Mouse (Mus musculus) liver, embryonic 11.5 days (tissue): ENCODE results near the gene Nrg4. TPM values are rescaled to one million over a fixed set of nuclear protein-coding genes. Genes with fewer than 3 reads are reported as not detected.
"Not testable (repeated sequence)": the region's sequence is repeated elsewhere in the genome, so short reads cannot be mapped to it uniquely, and the experiment has no call there.

ENCODE experiments used
- ATAC-seq: fragments of 200-750 bp; cut with Nextera tagmentation; replicated peaks from 2 replicates; pipeline ENCODE4 v1.8.0; 2017; ENCODE audit warnings: moderate number of reproducible peaks, mild to moderate bottlenecking, moderate TSS enrichment, moderate library complexity; ENCODE audit not compliant: low FRiP score
- DNase-seq: peaks from one replicate; pipeline ENCODE4 v3.0.0-alpha.2; 2017; ENCODE audit warnings: low spot score
- H3K27ac ChIP-seq: fragments of 300-500 bp; sonication (generic); 2 replicates; pipeline ENCODE4 v1.5.1; 2014; ENCODE audit warnings: mild to moderate bottlenecking, low read depth, low read length, control low read depth
- H3K27me3 ChIP-seq: fragments of 300-500 bp; sonication (generic); replicated peaks from 2 replicates; pipeline ENCODE4 v1.6.1; 2014; ENCODE audit warnings: low read length, mixed read lengths; ENCODE audit not compliant: control insufficient read depth, insufficient read depth
- H3K36me3 ChIP-seq: fragments of 300-500 bp; sonication (generic); 2 replicates; pipeline ENCODE4 v1.6.1; 2014; ENCODE audit warnings: mild to moderate bottlenecking, low read length, moderate library complexity, mixed read lengths; ENCODE audit not compliant: control insufficient read depth, insufficient read depth
- H3K4me1 ChIP-seq: fragments of 300-500 bp; sonication (generic); replicated peaks from 2 replicates; pipeline ENCODE4 v1.6.1; 2014; ENCODE audit warnings: low read length, mixed read lengths; ENCODE audit not compliant: control insufficient read depth, insufficient read depth
- H3K4me2 ChIP-seq: fragments of 300-500 bp; sonication (generic); 2 replicates; pipeline ENCODE4 v1.6.1; 2014; ENCODE audit warnings: mild to moderate bottlenecking, control low read depth, moderate library complexity
- H3K4me3 ChIP-seq: fragments of 300-500 bp; sonication (generic); 2 replicates; pipeline ENCODE4 v1.5.1; 2014; ENCODE audit warnings: low read depth, low read length, control low read depth
- H3K9ac ChIP-seq: fragments of 300-500 bp; sonication (generic); 2 replicates; pipeline ENCODE4 v1.6.1; 2014; ENCODE audit warnings: low read depth, low read length, control low read depth
- H3K9me3 ChIP-seq: fragments of 300-500 bp; sonication (generic); 2 replicates; pipeline ENCODE4 v1.6.1; 2016; ENCODE audit warnings: low read length, inconsistent platforms, mixed read lengths; ENCODE audit not compliant: control insufficient read depth
- WGBS: fragments of 180-500 bp; shearing (Covaris S2); extraction: QIAGEN DNeasy Blood & Tissue Kit; methylation state at CpG from one replicate; pipeline ENCODE4 v1.1.7; 2014; 5-methylcytosine and 5-hydroxymethylcytosine counted together
- polyA plus RNA-seq: library from polyadenylated mRNA; unstranded; fragments of >200 nt; fragmentation: Nextera tagmentation; extraction: Ambion mirVana; gene quantifications from 2 replicates; pipeline ENCODE4 v1.2.1, GENCODE M21; 2014

The Nrg4 gene
- polyA plus RNA-seq, 1 experiment from 2014 or later = 1.1 TPM

DNA sequence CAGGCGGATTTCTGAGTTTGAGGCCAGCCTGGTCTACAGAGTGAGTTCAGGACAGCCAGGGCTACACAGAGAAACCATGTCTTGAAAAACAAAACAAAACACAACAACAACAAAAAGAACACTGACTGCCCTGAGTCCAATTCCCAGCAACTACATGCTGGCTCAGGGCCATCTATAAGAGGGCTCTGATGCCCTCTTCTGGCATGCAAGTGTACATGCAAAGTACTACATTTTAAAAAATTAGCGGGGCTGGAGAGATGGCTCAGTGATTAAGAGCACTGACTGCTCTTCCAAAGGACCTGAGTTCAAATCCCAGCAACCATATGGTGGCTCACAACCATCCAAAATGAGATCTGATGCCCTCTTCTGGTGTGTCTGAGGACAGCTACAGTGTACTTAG, 74.5 kb downstream of the Nrg4 start:
- ATAC-seq, H3K9ac ChIP-seq, H3K36me3 ChIP-seq, H3K27me3 ChIP-seq, DNase-seq, H3K9me3 ChIP-seq, H3K27ac ChIP-seq, H3K4me2 ChIP-seq, H3K4me3 ChIP-seq, H3K4me1 ChIP-seq: not testable (repeated sequence)
- WGBS = 50% methylated on average over 2 of the region's 2 CpGs

- Histone ChIP-seq H3K36me3 (no peaks in the 10 kb centered on the region), H3K27ac (no peak overlapping the region), H3K27me3 (no peaks in the 10 kb centered on the region), H3K4me1 (no peaks in the 10 kb centered on the region), H3K9me3 (no peaks in the 10 kb centered on the region), H3K9ac (no peak overlapping the region), H3K4me3 (no peak overlapping the region), H3K4me2 (no peak overlapping the region)
- ATAC-seq (no peak), DNase-seq (no peak)
- WGBS = 77% methylated on average over 6 of the region's 6 CpGs
Measured at GRCm38 (mm10) chr9:55250595-55251247, 75.9 kb downstream of the Nrg4 start.

DNA sequence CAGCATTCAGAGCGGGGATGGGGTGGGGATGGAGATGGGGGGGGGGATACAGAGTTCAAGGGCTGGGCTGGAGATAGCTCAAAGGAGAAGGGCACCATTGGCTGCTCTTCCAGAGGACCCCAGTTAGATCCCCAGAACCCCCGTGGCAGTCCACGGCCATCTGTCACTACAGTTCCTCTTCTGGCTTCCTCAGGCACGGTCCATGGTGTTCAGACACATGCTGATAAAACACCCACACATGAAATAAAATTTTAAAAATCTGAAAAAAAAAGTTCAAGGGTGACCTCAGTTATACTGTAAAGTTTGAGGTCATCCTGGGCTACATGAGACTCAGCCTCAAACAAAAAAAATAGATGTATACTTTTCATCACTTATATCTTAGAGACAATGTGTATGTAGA, 78.2 kb downstream of the Nrg4 start:
- Histone ChIP-seq H3K27me3 (no peaks in the 10 kb centered on the region), H3K27ac (no peak overlapping the region), H3K36me3 (no peaks in the 10 kb centered on the region), H3K9ac (no peak overlapping the region), H3K9me3 (no peaks in the 10 kb centered on the region), H3K4me2 (no peak overlapping the region), H3K4me3 (no peak overlapping the region), H3K4me1 (no peaks in the 10 kb centered on the region)
- 52% methylated on average over 4 of the region's 4 CpGs for WGBS
- ATAC-seq (no peak), DNase-seq (no peak)

- DNase-seq (no peak), ATAC-seq (no peak)
- Histone ChIP-seq H3K27me3 (no peaks in the 10 kb centered on the region; the same call in 1 of the 2 replicates), H3K36me3 (no peaks in the 10 kb centered on the region), H3K27ac (no peak overlapping the region), H3K4me2 (no peak overlapping the region), H3K9ac (no peak overlapping the region), H3K4me3 (no peak overlapping the region), H3K9me3 (no peaks in the 10 kb centered on the region), H3K4me1 (no peaks in the 10 kb centered on the region)
- 89% methylated on average over 4 of the region's 4 CpGs for WGBS
Measured at GRCm38 (mm10) chr9:55246918-55247317, 79.7 kb downstream of the Nrg4 start.

DNA sequence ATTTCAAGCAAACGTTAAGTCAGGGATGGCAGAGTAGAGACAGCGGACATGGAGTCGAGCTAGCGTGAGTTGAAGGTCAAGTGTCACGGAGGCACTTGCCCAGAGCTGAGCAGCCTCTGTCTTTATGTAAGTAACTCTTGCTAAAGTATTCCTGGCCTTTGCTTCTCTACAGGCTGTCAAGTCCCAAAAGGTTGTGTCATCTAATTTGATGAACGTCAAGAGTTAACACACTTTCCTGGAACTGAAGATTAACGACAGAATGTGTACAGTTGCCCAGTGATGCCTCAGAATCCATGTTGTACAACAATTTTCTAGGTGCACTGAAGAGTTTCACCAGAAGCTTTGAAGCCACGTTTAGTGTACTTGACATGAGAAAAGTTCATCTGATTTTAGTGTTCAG, 80.2 kb downstream of the Nrg4 start:
- DNase-seq (no peak), ATAC-seq (no peak)
- H3K4me2 ChIP-seq = no peak overlapping the region
- WGBS = 74% methylated on average over 8 of the region's 8 CpGs
- H3K27ac ChIP-seq = no peak overlapping the region
- H3K27me3 ChIP-seq = peaks cover 2% of the 10 kb centered on the region; the same call in 1 of the 2 replicates
- no peaks in the 10 kb centered on the region for H3K4me1 ChIP-seq
- no peak overlapping the region for H3K9ac ChIP-seq
- no peak overlapping the region for H3K4me3 ChIP-seq
- H3K9me3 ChIP-seq = no peaks in the 10 kb centered on the region
- no peaks in the 10 kb centered on the region for H3K36me3 ChIP-seq

DNA sequence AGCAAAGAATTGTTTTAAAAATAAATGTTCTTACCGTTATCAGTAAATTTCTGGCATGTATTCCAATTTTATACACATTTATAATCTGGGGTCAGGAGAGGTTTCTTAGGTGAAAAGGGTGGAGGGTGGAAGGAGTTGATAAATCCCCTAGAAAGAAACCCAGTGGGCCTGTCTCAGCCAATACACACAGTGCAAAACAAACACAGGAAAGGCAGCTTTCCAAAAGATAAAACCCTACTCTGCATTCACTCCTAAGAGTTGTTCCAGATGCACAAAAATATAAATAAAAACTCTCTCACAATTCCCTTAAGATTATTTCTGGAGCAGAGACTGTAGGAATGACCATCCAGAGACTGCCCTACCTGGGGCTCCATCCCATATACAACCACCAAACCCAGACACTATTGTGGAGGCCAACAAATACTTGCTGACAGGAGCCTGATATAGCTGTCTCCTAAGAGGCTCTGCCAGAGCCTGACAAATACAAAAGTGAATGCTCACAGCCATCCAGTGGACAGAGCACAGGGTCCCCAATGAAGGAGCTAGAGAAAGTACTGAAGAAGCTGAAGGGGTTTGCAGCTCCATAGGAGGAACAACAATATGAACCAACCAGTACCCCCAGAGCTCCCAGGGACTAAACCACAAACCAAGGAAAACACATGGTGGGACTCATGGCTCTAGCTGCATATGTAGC, 81.4 kb downstream of the Nrg4 start:
- not testable (repeated sequence) for H3K36me3 ChIP-seq, H3K9ac ChIP-seq, H3K4me2 ChIP-seq, H3K9me3 ChIP-seq, H3K27me3 ChIP-seq, H3K27ac ChIP-seq, ATAC-seq, H3K4me3 ChIP-seq, DNase-seq, H3K4me1 ChIP-seq
- WGBS = 82% methylated on average over 1 of the region's 1 CpGs

GRCm38 (mm10) chr9:55244079-55244478, 82.6 kb downstream of the Nrg4 start:
- H3K36me3 ChIP-seq = no peaks in the 10 kb centered on the region
- no peaks in the 10 kb centered on the region for H3K9me3 ChIP-seq
- peaks cover 2% of the 10 kb centered on the region; the same call in 1 of the 2 replicates for H3K27me3 ChIP-seq
- no peak overlapping the region for H3K4me3 ChIP-seq
- WGBS = 69% methylated on average over 3 of the region's 3 CpGs
- H3K27ac ChIP-seq = no peak overlapping the region
- no peak for DNase-seq
- H3K4me1 ChIP-seq = no peaks in the 10 kb centered on the region
- no peak overlapping the region for H3K9ac ChIP-seq
- no peak overlapping the region for H3K4me2 ChIP-seq
- no peak for ATAC-seq

- WGBS = 70% methylated on average over 3 of the region's 3 CpGs
- Histone ChIP-seq H3K36me3 (no peaks in the 10 kb centered on the region), H3K4me1 (no peaks in the 10 kb centered on the region), H3K27ac (no peak overlapping the region), H3K4me2 (no peak overlapping the region), H3K9ac (no peak overlapping the region), H3K9me3 (no peaks in the 10 kb centered on the region), H3K4me3 (no peak overlapping the region), H3K27me3 (peaks cover 2% of the 10 kb centered on the region; the same call in 1 of the 2 replicates)
- ATAC-seq (no peak), DNase-seq (no peak)
Measured at GRCm38 (mm10) chr9:55243280-55243679, 83.4 kb downstream of the Nrg4 start.
